Mouse (Mus musculus): ENCODE results near the gene Zfp334. TPM values are rescaled to one million over a fixed set of nuclear protein-coding genes. Genes with fewer than 3 reads are reported as not detected.

Gene Zfp334
- total RNA-seq (2021), result 10 to 100 TPM; 13.3 to 13.4 TPM
- long read RNA-seq, full-length matches to known transcripts, result 8 of 10 reads
- long read RNA-seq, partial matches to known transcripts, result 0 of 10 reads
- long read RNA-seq, other reads (novel, unspliced or antisense), result 2 of 10 reads

- DNase-seq (ENCODE audit: low spot score in 2 of 2), result peak; percentile 97
Observed at GRCm38 (mm10) chr2:165387844-165388495, at the start of gene Zfp334. Gene Zfp334 (minus strand): TSS chr2:165388259.

GRCm38 (mm10) chr2:165428694-165429093 lies 40.6 kb upstream of the Zfp334 start:
- DNase-seq (ENCODE audit: low spot score in 2 of 2), result no peak

GRCm38 (mm10) chr2:165420195-165420594 lies 32.1 kb upstream of the Zfp334 start:
- no peak for DNase-seq (ENCODE audit: low spot score in 2 of 2)

GRCm38 (mm10) chr2:165419670-165420111 lies 31.6 kb upstream of the Zfp334 start:
- peak; percentile 54 to 71 for DNase-seq (ENCODE audit: low spot score in 2 of 2)

GRCm38 (mm10) chr2:165418577-165418976 lies 30.5 kb upstream of the Zfp334 start:
- DNase-seq (ENCODE audit: low spot score in 2 of 2), result no peak

GRCm38 (mm10) chr2:165417291-165417690 lies 29.2 kb upstream of the Zfp334 start:
- peak; percentile 74 to 85 for DNase-seq (ENCODE audit: low spot score in 2 of 2)

- no peak for DNase-seq (ENCODE audit: low spot score in 2 of 2)
Observed at GRCm38 (mm10) chr2:165415795-165416194, 27.7 kb upstream of the Zfp334 start.

- no peak for DNase-seq (ENCODE audit: low spot score in 2 of 2)
Observed at GRCm38 (mm10) chr2:165415141-165415721, 27.2 kb upstream of the Zfp334 start.

- no peak for DNase-seq (ENCODE audit: low spot score in 2 of 2)
Observed at GRCm38 (mm10) chr2:165414321-165414720, 26.3 kb upstream of the Zfp334 start.

GRCm38 (mm10) chr2:165413884-165414283 lies 25.8 kb upstream of the Zfp334 start:
- peak in 1 of 2 experiments; percentile 36 for DNase-seq (ENCODE audit: low spot score in 2 of 2)

GRCm38 (mm10) chr2:165407700-165408301 lies 19.7 kb upstream of the Zfp334 start:
- peak; percentile 79 to 81 for DNase-seq (ENCODE audit: low spot score in 2 of 2)

GRCm38 (mm10) chr2:165405351-165405750 lies 17.3 kb upstream of the Zfp334 start:
- DNase-seq (ENCODE audit: low spot score in 2 of 2), result no peak

- DNase-seq (ENCODE audit: low spot score in 2 of 2), result no peak
Observed at GRCm38 (mm10) chr2:165404951-165405350, 16.9 kb upstream of the Zfp334 start.

- DNase-seq (ENCODE audit: low spot score in 2 of 2), result no peak
Observed at GRCm38 (mm10) chr2:165398164-165398785, 10.2 kb upstream of the Zfp334 start.

GRCm38 (mm10) chr2:165397502-165398163 lies 9.6 kb upstream of the Zfp334 start:
- DNase-seq (ENCODE audit: low spot score in 2 of 2), result peak in 1 of 2 experiments; percentile 42

- DNase-seq (ENCODE audit: low spot score in 2 of 2), result no peak
Observed at GRCm38 (mm10) chr2:165396831-165397501, 8.9 kb upstream of the Zfp334 start.

GRCm38 (mm10) chr2:165392156-165392555 lies 4.1 kb upstream of the Zfp334 start:
- DNase-seq (ENCODE audit: low spot score in 2 of 2), result no peak

GRCm38 (mm10) chr2:165391561-165391960 lies 3.5 kb upstream of the Zfp334 start:
- DNase-seq (ENCODE audit: low spot score in 2 of 2), result peak; percentile 55 to 71

- DNase-seq (ENCODE audit: low spot score in 2 of 2), result no peak
Observed at GRCm38 (mm10) chr2:165389299-165389952, 1.4 kb upstream of the Zfp334 start.

GRCm38 (mm10) chr2:165387370-165387769 lies 689 bp downstream of the Zfp334 start:
- DNase-seq (ENCODE audit: low spot score in 2 of 2), result no peak
